7 mouse cellular contexts compared by ENCODE assay signal in genomic region chr9:70502284-70503014, GRCm38 (mm10). TPM values are rescaled to one million over a fixed set of nuclear protein-coding genes. Genes with fewer than 3 reads are reported as not detected.
DNase-seq lines count a peak whose midpoint lies in the region; ATAC-seq and TF ChIP-seq lines count a peak whose summit lies in the region.

No protein-coding gene starts in this region.

- no peak for ATAC-seq in embryonic facial prominence, embryonic 15.5 days (ENCODE audit: insufficient number of reproducible peaks, low FRiP score, low TSS enrichment, low read depth)
- ATAC-seq in limb, embryonic 12.5 days (ENCODE audit: insufficient number of reproducible peaks, insufficient read depth, low FRiP score, low TSS enrichment, low read depth): 0 out of 2 replicates have a peak, but pooled peaks have one; percentile 24
- no peak for ATAC-seq in stomach, embryonic 14.5 days (ENCODE audit: insufficient number of reproducible peaks, insufficient read depth, low FRiP score, low read depth)

- peak overlapping the region; percentile 99 for H3K4me3 ChIP-seq in testis, adult 2 months (ENCODE audit: control insufficient read depth, low read depth, low read length)
- peak overlapping the region; percentile 94 for H3K4me3 ChIP-seq in embryonic facial prominence, embryonic 15.5 days (replicated peaks)
- peak overlapping the region; percentile 95 for H3K4me3 ChIP-seq in limb, embryonic 12.5 days (replicated peaks)
- peak overlapping the region; percentile 96 for H3K4me3 ChIP-seq in stomach, embryonic 14.5 days (ENCODE audit: low read depth, low read length)

- H3K36me3 ChIP-seq in testis, adult 2 months (ENCODE audit: control insufficient read depth, insufficient read depth, low read length): no peaks in the 10 kb centered on the region
- 0 out of 2 replicates have a peak, but pooled peaks cover 7% of the 10 kb centered on the region for H3K36me3 ChIP-seq in embryonic facial prominence, embryonic 15.5 days
- peaks cover 11% of the 10 kb centered on the region for H3K36me3 ChIP-seq in limb, embryonic 12.5 days
- no peaks in the 10 kb centered on the region for H3K36me3 ChIP-seq in stomach, embryonic 14.5 days (ENCODE audit: control insufficient read depth, insufficient read depth, low read length)

- no peak for DNase-seq in testis, postnatal 14 days (ENCODE audit: low spot score)
- no peak for DNase-seq in adrenal gland, postnatal 36 days
- no peak for DNase-seq in adipocyte (ENCODE audit: low spot score)

- peaks cover 2% of the 10 kb centered on the region; the same call in 1 of the 2 replicates for H3K4me1 ChIP-seq in testis, adult 2 months (ENCODE audit: control insufficient read depth, insufficient read depth, low read length)
- peaks cover 8% of the 10 kb centered on the region; the same call in 1 of the 2 replicates for H3K4me1 ChIP-seq in embryonic facial prominence, embryonic 15.5 days
- peaks cover 6% of the 10 kb centered on the region for H3K4me1 ChIP-seq in limb, embryonic 12.5 days (replicated peaks)
- peaks cover 4% of the 10 kb centered on the region for H3K4me1 ChIP-seq in stomach, embryonic 14.5 days (ENCODE audit: control insufficient read depth, insufficient read depth, low read length)

- no peaks in the 10 kb centered on the region for H3K27me3 ChIP-seq in testis, adult 2 months (ENCODE audit: control insufficient read depth, insufficient read depth, low read length)
- no peaks in the 10 kb centered on the region for H3K27me3 ChIP-seq in embryonic facial prominence, embryonic 15.5 days
- no peaks in the 10 kb centered on the region for H3K27me3 ChIP-seq in limb, embryonic 12.5 days
- H3K27me3 ChIP-seq in stomach, embryonic 14.5 days (ENCODE audit: control insufficient read depth, insufficient read depth, low read length): no peaks in the 10 kb centered on the region

- H3K4me2 ChIP-seq in embryonic facial prominence, embryonic 15.5 days (replicated peaks): peak overlapping the region; percentile 52
- H3K4me2 ChIP-seq in limb, embryonic 12.5 days: peak overlapping the region; percentile 63
- peak overlapping the region; percentile 41 for H3K4me2 ChIP-seq in stomach, embryonic 14.5 days (replicated peaks; ENCODE audit: low read depth, low read length)

- TF ChIP-seq POLR2A in testis, adult 2 months (IDR thresholded peaks at IDR 0.05; ENCODE audit: control insufficient read depth, low read depth, low read length): no peak

- no peak for TF ChIP-seq CTCF in testis, adult 2 months (IDR thresholded peaks at IDR 0.05; ENCODE audit: control insufficient read depth, insufficient read depth, insufficient replicate concordance, low read depth, low read length)

- H3K27ac ChIP-seq in testis, adult 2 months (ENCODE audit: control insufficient read depth, insufficient read depth, low read depth, low read length): peak overlapping the region; percentile 54; the same call in 1 of the 2 replicates
- H3K27ac ChIP-seq in embryonic facial prominence, embryonic 15.5 days (replicated peaks): peak overlapping the region; percentile 96
- peak overlapping the region; percentile 99 for H3K27ac ChIP-seq in limb, embryonic 12.5 days
- H3K27ac ChIP-seq in stomach, embryonic 14.5 days (ENCODE audit: low read length): peak overlapping the region; percentile 98; the same call in 1 of the 2 replicates

- 29% methylated on average over 10 of the region's 10 CpGs for WGBS in embryonic facial prominence, embryonic 15.5 days
- WGBS in limb, embryonic 12.5 days: 39% methylated on average over 10 of the region's 10 CpGs
- WGBS in stomach, embryonic 14.5 days: 26% methylated on average over 10 of the region's 10 CpGs

- H3K9ac ChIP-seq in embryonic facial prominence, embryonic 15.5 days: peak overlapping the region; percentile 91
- H3K9ac ChIP-seq in limb, embryonic 12.5 days (replicated peaks): peak overlapping the region; percentile 97
- H3K9ac ChIP-seq in stomach, embryonic 14.5 days (replicated peaks; ENCODE audit: low read depth, low read length): peak overlapping the region; percentile 95

- H3K9me3 ChIP-seq in embryonic facial prominence, embryonic 15.5 days (replicated peaks): no peaks in the 10 kb centered on the region
- H3K9me3 ChIP-seq in limb, embryonic 12.5 days: no peaks in the 10 kb centered on the region
- no peaks in the 10 kb centered on the region for H3K9me3 ChIP-seq in stomach, embryonic 14.5 days (ENCODE audit: control insufficient read depth, low read depth, low read length)

RNA-seq across cellular contexts. Expression of gene Rnf111, which starts 1.1 kb away (rescaled TPM):
- polyA plus RNA-seq in testis, adult 2 months (2012; rRNA removed): 25.7 and 26.9 TPM in 2 replicates
- polyA plus RNA-seq in embryonic facial prominence, embryonic 15.5 days (2015; fragmentation: Nextera tagmentation; extraction: Ambion mirVana): 27.8 and 28.9 TPM in 2 replicates
- polyA plus RNA-seq in limb, embryonic 12.5 days (2016; fragmentation: Nextera tagmentation; extraction: Ambion mirVana): 30.9 TPM in 2 replicates
- polyA plus RNA-seq in stomach, embryonic 14.5 days (2014; fragmentation: Nextera tagmentation; extraction: Ambion mirVana): 29.8 and 32.0 TPM in 2 replicates
- 10 to 100 TPM; 38.8 to 39.4 TPM for total RNA-seq in adrenal gland, postnatal 36 days (2021)

RNA-seq across cellular contexts. Expression of gene Sltm, which starts 40.1 kb away (rescaled TPM):
- 32.3 and 34.5 TPM in 2 replicates for polyA plus RNA-seq in testis, adult 2 months (2012; rRNA removed)
- 55.1 and 58.7 TPM in 2 replicates for polyA plus RNA-seq in embryonic facial prominence, embryonic 15.5 days (2015; fragmentation: Nextera tagmentation; extraction: Ambion mirVana)
- polyA plus RNA-seq in limb, embryonic 12.5 days (2016; fragmentation: Nextera tagmentation; extraction: Ambion mirVana): 68.9 and 74.0 TPM in 2 replicates
- 69.8 and 74.7 TPM in 2 replicates for polyA plus RNA-seq in stomach, embryonic 14.5 days (2014; fragmentation: Nextera tagmentation; extraction: Ambion mirVana)
- 10 to 100 TPM; 32.5 to 38.6 TPM for total RNA-seq in adrenal gland, postnatal 36 days (2021)
